Mouse (Mus musculus) cerebellum, adult 9-11 months (tissue): ENCODE data around the gene 5730480H06Rik.

ENCODE experiments used
- DNase-seq: peaks from one replicate; pipeline ENCODE4 v3.0.0; 2022

Gene 5730480H06Rik

GRCm38 (mm10) chr5:48430459-48430858 is 102.7 kb downstream of the 5730480H06Rik start:
- DNase-seq, result peak; percentile 43

- DNase-seq, result no peak
Observed at GRCm38 (mm10) chr5:48448888-48449287, 121.1 kb downstream of the 5730480H06Rik start.

- DNase-seq, result no peak
Observed at GRCm38 (mm10) chr5:48460221-48460620, 132.5 kb downstream of the 5730480H06Rik start.
